Mouse (Mus musculus) embryonic facial prominence, embryonic 14.5 days (tissue): ENCODE measurements around the gene Ccnb1. TPM values are rescaled to one million over a fixed set of nuclear protein-coding genes. Genes with fewer than 3 reads are reported as not detected.

Experiments
- ATAC-seq: fragments of 200-750 bp; cut with Nextera tagmentation; 2 replicates; pipeline ENCODE4 v1.8.0; 2017; ENCODE audit warnings: low read depth, moderate number of reproducible peaks, moderate TSS enrichment
- DNase-seq: peaks from one replicate; pipeline ENCODE4 v3.0.0-alpha.2; 2015; ENCODE audit warnings: low spot score
- H3K27ac ChIP-seq: fragments of 300-500 bp; sonication (generic); replicated peaks from 2 replicates; pipeline ENCODE4 v1.5.1; 2014; ENCODE audit warnings: low read depth, mild to moderate bottlenecking, low read length, moderate library complexity
- H3K27me3 ChIP-seq: fragments of 300-500 bp; sonication (generic); replicated peaks from 2 replicates; pipeline ENCODE4 v1.6.1; 2014; ENCODE audit warnings: low read length; ENCODE audit not compliant: control insufficient read depth, insufficient read depth
- H3K36me3 ChIP-seq: fragments of 300-500 bp; sonication (generic); 2 replicates; pipeline ENCODE4 v1.6.1; 2014; ENCODE audit warnings: low read length, mixed read lengths; ENCODE audit not compliant: control insufficient read depth, insufficient read depth
- H3K4me1 ChIP-seq: fragments of 300-500 bp; sonication (generic); 2 replicates; pipeline ENCODE4 v1.6.1; 2014; ENCODE audit warnings: antibody characterized with exemption, low read length; ENCODE audit not compliant: control insufficient read depth, insufficient read depth
- H3K4me2 ChIP-seq: fragments of 300-500 bp; sonication (generic); 2 replicates; pipeline ENCODE4 v1.6.1; 2014; ENCODE audit warnings: low read depth, mild to moderate bottlenecking, low read length, moderate library complexity, mixed read lengths
- H3K4me3 ChIP-seq: fragments of 300-500 bp; sonication (generic); 2 replicates; pipeline ENCODE4 v1.5.1; 2014; ENCODE audit warnings: low read depth, mild to moderate bottlenecking, low read length
- H3K9ac ChIP-seq: fragments of 300-500 bp; sonication (generic); 2 replicates; pipeline ENCODE4 v1.6.1; 2014; ENCODE audit warnings: low read depth, mild to moderate bottlenecking, low read length, moderate library complexity, mixed read lengths
- H3K9me3 ChIP-seq: fragments of 300-500 bp; sonication (generic); 2 replicates; pipeline ENCODE4 v1.6.1; 2016; ENCODE audit warnings: low read length; ENCODE audit not compliant: control insufficient read depth
- WGBS: fragments of 180-500 bp; shearing (Covaris S2); extraction: QIAGEN DNeasy Blood & Tissue Kit; methylation state at CpG from one replicate; pipeline ENCODE4 v1.1.7; 2014; 5-methylcytosine and 5-hydroxymethylcytosine counted together
- polyA plus RNA-seq: library from polyadenylated mRNA; unstranded; fragments of >200 nt; fragmentation: Nextera tagmentation; extraction: Ambion mirVana; gene quantifications from 2 replicates; pipeline ENCODE4 v1.2.1, GENCODE M21; 2014

The Ccnb1 gene
- polyA plus RNA-seq = 169 and 219 TPM in 2 replicates

DNA sequence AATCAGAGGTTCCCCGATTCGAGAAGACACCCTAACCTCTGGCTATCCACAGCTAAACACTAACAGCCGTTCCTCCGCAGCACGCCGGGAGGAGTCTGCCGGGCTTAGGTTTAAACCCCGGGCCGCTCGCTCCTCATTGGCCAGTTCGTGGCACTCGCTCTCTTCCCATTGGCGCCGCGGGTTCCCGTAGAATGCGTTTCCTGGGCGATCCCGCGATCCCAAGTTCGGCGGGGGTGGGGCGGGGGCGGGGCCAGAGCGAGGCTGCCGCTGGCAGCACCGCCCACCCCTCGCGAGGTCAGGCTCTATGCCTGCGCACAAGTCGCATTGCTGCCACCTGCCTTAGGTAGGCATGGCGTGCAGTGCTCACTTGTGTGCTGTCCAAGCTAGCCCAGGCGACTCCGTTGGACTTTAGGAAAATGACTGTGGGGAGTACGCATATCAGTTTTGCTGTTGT, at the start of gene Ccnb1:
TSS of gene Ccnb1 (minus strand) at position 157 of the 454 bp plus-strand sequence.
- H3K36me3 ChIP-seq = peaks cover 25% of the 10 kb centered on the region; the same call in 1 of the 2 replicates
- under 1% methylated on average over 31 of the region's 35 CpGs for WGBS
- ATAC-seq (peak; percentile 99), DNase-seq (peak; percentile 98)
- H3K9ac ChIP-seq = peak within 1 kb of the TSS; percentile 76
- H3K4me1 ChIP-seq = peaks cover 12% of the 10 kb centered on the region; the same call in 1 of the 2 replicates
- peak within 1 kb of the TSS; percentile 66 for H3K4me3 ChIP-seq
- no peak within 1 kb of the TSS for H3K27ac ChIP-seq
- H3K4me2 ChIP-seq = peak within 1 kb of the TSS; percentile 80
- no peaks in the 10 kb centered on the region for H3K9me3 ChIP-seq
- H3K27me3 ChIP-seq = no peaks in the 10 kb centered on the region

DNA sequence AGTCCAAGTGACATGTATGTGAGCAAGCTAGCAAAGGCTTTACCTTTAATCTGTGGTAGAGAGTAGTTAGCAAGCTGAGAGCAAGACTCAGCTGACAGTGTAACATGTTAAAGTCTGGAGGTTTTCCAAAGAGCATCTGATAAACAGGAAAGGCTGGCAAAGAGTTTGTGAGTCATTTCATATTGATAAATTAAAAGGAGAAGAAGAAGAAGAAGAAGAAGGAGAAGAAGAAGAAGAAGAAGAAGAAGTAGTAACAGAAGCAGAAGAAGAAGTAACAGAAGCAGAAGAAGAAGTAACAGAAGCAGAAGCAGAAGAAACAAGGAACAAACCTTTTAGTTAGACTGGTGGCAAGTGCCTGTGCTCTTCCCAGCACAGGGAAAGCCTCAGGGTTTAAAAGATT, 48.4 kb upstream of the Ccnb1 start:
- Histone ChIP-seq H3K4me1 (peaks cover 12% of the 10 kb centered on the region), H3K27me3 (no peaks in the 10 kb centered on the region), H3K4me2 (no peak overlapping the region), H3K4me3 (no peak overlapping the region), H3K9me3 (no peaks in the 10 kb centered on the region), H3K27ac (no peak overlapping the region), H3K9ac (no peak overlapping the region), H3K36me3 (no peaks in the 10 kb centered on the region)
- DNase-seq (no peak), ATAC-seq (no peak)

DNA sequence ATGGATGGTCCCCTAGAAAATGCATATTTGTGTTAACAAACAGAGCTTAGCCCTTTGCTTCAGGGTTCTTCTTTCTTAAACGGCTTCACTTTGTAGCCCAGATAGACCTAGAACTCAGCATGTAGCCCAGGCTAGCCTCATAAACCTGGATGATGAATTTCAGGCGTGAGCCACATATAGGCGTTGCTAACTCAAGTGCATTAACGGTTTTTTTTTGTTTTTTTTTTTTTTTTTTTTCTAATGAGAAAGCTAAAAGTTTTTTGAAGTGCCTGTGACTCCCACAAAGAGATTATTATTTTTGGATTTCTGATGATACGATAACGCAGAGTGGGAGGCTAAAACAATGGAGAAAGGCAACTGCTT, 47.3 kb upstream of the Ccnb1 start:
- H3K27me3 ChIP-seq = no peaks in the 10 kb centered on the region
- peaks cover 12% of the 10 kb centered on the region for H3K4me1 ChIP-seq
- ATAC-seq (no peak), DNase-seq (no peak)
- no peak overlapping the region for H3K27ac ChIP-seq
- WGBS = 61% methylated on average over 6 of the region's 6 CpGs
- H3K4me2 ChIP-seq = peak overlapping the region; percentile 33
- H3K9me3 ChIP-seq = no peaks in the 10 kb centered on the region
- H3K36me3 ChIP-seq = no peaks in the 10 kb centered on the region
- H3K9ac ChIP-seq = no peak overlapping the region
- peak overlapping the region; percentile 99 for H3K4me3 ChIP-seq

DNA sequence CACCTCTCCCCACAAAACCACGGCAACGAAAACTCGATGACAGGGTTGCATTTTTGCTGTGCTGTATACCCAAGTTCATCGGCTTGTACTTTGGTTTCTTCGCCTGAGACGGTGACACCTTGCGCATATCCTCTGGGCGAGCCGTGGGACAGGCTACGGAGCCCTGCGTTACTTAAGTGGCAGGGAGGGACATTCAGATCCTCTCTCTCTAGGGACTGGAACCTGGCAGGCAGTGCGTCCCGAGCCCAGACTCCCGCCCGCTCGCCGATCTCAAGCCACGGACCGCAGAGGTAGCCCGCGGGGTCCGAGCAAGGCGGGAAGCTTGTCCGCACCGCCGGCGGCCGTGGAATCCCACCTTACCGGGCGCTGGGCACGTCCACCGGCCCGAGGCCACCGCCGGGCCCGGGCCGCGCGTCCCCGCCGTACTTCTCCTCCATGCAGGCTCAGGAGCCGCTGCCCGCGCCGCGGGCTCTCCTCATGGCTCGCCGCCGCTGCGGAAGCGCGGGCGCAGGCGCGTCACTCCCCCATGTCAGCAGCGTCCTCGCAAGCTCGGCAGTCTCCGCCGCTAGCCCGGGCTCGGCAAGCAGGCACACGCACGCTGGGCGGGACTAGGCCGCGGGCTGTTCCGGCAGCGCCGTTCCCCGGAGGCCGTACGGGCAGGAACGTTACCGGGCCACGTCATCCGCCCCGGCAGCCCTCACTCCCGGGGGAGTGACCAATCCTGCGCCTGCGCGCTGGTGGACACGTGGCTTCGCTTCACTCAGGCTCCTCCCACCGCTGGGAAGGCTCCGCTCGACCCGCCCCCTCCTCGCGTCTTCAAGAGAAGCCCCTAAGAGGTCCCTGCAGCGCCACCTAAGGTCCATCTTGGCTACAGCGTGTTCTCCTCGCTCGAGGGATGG, 46.6 kb upstream of the Ccnb1 start, which contains the start of gene Slc30a5:
TSS of gene Slc30a5 (minus strand) at position 687 of the 899 bp plus-strand sequence.
- ATAC-seq = peak; percentile 96
- peak within 1 kb of the TSS; percentile 99 for H3K9ac ChIP-seq
- WGBS = 0% methylated on average over 38 of the region's 94 CpGs

DNA sequence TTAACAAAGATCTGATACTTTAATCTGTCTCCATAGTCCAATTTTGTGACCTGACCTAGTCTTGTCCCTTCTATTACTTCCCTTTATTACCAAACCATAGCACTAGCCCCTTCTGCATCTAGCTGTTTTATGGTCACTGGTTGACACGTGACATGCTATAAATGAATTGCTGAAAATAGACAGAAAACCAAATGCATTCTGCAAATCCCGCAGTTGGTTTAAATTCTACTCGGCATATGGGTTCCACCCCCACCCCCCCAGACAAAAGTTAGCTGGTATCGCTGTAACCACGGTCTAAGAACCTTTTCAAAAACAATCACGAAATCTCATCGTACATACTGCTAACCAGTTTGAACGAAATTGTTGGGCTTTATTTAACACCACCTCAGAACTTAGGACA, 45.8 kb upstream of the Ccnb1 start:
- Histone ChIP-seq H3K4me2 (peak overlapping the region; percentile 78), H3K4me3 (peak overlapping the region; percentile 99), H3K27me3 (no peaks in the 10 kb centered on the region), H3K27ac (peak overlapping the region; percentile 92), H3K9me3 (no peaks in the 10 kb centered on the region), H3K4me1 (peaks cover 12% of the 10 kb centered on the region), H3K9ac (peak overlapping the region; percentile 99), H3K36me3 (peaks cover 12% of the 10 kb centered on the region)
- DNase-seq = no peak
- ATAC-seq = no peak
- 4% methylated on average over 8 of the region's 8 CpGs for WGBS

More for the DNA sequence above, 46.6 kb upstream of the Ccnb1 start, which contains the start of gene Slc30a5:
- H3K36me3 ChIP-seq = peaks cover 4% of the 10 kb centered on the region
- peak within 1 kb of the TSS; percentile 78 for H3K4me2 ChIP-seq
- peaks cover 12% of the 10 kb centered on the region for H3K4me1 ChIP-seq
- H3K9me3 ChIP-seq = no peaks in the 10 kb centered on the region
- H3K4me3 ChIP-seq = peak within 1 kb of the TSS; percentile 99
- DNase-seq = peak; percentile 99
- peak within 1 kb of the TSS; percentile 92 for H3K27ac ChIP-seq
- no peaks in the 10 kb centered on the region for H3K27me3 ChIP-seq

DNA sequence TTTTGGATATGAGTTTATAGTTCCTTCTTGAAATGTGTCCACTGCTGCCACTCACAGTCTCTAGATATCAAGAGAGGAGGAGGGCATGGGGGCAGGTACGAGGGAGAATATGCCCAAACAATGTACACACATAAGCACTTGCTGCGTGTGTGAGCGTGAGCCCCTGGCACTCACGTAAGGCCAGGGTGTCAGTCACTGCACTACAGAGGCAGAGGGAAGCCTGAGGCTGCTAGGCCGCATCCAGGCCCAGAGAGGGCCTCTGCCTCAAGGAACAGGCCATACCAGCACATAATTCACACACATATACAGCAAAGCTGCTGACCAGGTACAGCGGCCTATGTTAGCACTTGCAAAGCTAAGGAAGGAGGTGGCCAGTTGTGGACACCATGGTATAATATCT, 44.8 kb upstream of the Ccnb1 start:
- DNase-seq (no peak), ATAC-seq (no peak)
- Histone ChIP-seq H3K4me1 (peaks cover 12% of the 10 kb centered on the region), H3K9ac (peak overlapping the region; percentile 99; the same call in 1 of the 2 replicates), H3K4me2 (peak overlapping the region; percentile 78), H3K36me3 (peaks cover 20% of the 10 kb centered on the region), H3K27ac (no peak overlapping the region), H3K27me3 (no peaks in the 10 kb centered on the region), H3K9me3 (no peaks in the 10 kb centered on the region), H3K4me3 (peak overlapping the region; percentile 99; the same call in 1 of the 2 replicates)
- 88% methylated on average over 6 of the region's 6 CpGs for WGBS

DNA sequence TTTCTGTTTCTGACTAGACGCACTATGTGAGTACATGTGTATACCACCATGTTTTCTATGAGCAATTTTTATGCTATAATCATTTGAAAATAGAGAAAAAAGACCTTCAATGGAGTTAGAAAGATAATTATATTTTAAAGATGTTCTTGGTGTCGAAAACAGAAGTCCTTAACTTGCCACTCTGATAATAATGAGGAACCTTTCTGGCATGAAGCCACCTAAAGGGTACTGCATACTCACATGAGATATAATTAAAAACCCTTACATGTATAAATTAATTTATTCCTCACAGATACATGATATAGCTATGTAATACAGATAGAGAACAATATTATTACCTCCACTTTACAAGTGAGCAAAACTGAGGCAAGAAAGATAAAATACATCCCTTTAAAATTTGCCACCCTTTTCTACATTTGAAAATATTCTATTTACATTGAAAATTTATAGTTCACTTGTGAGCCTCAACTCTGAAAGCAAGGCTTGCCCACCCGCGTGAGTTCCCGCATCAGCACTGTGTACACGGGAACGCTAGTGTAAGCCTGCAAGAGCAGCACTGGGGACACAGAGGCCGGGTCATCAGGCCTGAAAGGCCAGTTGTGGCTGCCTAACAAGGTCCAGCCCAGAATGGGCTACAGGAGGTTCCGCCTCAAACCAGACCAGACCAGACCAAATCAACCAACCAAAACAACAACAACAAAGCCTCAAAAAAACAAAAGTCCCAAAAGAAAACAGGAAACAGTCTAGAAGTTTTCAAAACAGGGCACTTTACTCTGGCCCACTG, 39.4 kb upstream of the Ccnb1 start:
- no peak overlapping the region for H3K27ac ChIP-seq
- 92% methylated on average over 9 of the region's 9 CpGs for WGBS
- no peaks in the 10 kb centered on the region for H3K27me3 ChIP-seq
- no peak overlapping the region for H3K4me3 ChIP-seq
- H3K4me1 ChIP-seq = no peaks in the 10 kb centered on the region
- ATAC-seq (no peak), DNase-seq (no peak)
- no peaks in the 10 kb centered on the region for H3K9me3 ChIP-seq
- H3K9ac ChIP-seq = no peak overlapping the region
- peaks cover 72% of the 10 kb centered on the region for H3K36me3 ChIP-seq
- no peak overlapping the region for H3K4me2 ChIP-seq

DNA sequence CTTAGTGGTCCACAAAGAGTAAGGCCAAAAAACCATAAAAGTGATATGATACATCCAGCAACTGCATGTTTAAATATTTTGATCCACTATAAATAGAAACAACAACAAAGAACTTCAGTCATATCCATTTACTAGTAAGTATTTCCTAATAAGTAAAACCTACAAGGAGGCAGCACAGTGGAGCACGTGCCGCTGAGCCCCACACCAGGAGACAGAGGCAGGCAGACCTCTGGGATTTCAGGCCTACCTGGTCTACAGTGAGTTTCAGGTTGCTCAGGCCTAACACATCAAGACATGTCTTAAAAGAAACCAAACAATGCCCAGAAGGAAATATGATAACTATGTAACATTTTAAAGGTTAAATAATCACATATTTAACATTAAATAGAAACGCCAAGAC, 38.5 kb upstream of the Ccnb1 start:
- no peak overlapping the region for H3K4me2 ChIP-seq
- no peak overlapping the region for H3K4me3 ChIP-seq
- WGBS = 89% methylated on average over 3 of the region's 3 CpGs
- H3K36me3 ChIP-seq = peaks cover 80% of the 10 kb centered on the region
- H3K9me3 ChIP-seq = no peaks in the 10 kb centered on the region
- no peaks in the 10 kb centered on the region for H3K27me3 ChIP-seq
- DNase-seq (no peak), ATAC-seq (no peak)
- H3K27ac ChIP-seq = no peak overlapping the region
- no peak overlapping the region for H3K9ac ChIP-seq
- H3K4me1 ChIP-seq = no peaks in the 10 kb centered on the region
